Mouse (Mus musculus) kidney, postnatal 0 days (tissue): ENCODE measurements around the gene Dnah11. TPM values are rescaled to one million over a fixed set of nuclear protein-coding genes. Genes with fewer than 3 reads are reported as not detected.

Experiments used
- ATAC-seq: fragments of 200-750 bp; cut with Nextera tagmentation; replicated peaks from 2 replicates; pipeline ENCODE4 v1.8.0; 2017; ENCODE audit warnings: low read depth, moderate number of reproducible peaks, moderate TSS enrichment, moderate library complexity; ENCODE audit not compliant: low FRiP score
- DNase-seq: peaks from one replicate; pipeline ENCODE4 v3.0.0-alpha.2; 2016; ENCODE audit warnings: low spot score
- H3K27ac ChIP-seq: fragments of 300-500 bp; sonication (generic); 2 replicates; pipeline ENCODE4 v1.5.1; 2014; ENCODE audit warnings: mild to moderate bottlenecking
- H3K27me3 ChIP-seq: fragments of 300-500 bp; sonication (generic); 2 replicates; pipeline ENCODE4 v1.6.1; 2014; ENCODE audit warnings: low read length, mixed read lengths; ENCODE audit not compliant: insufficient read depth
- H3K36me3 ChIP-seq: fragments of 300-500 bp; sonication (generic); 2 replicates; pipeline ENCODE4 v1.6.1; 2014; ENCODE audit warnings: low read length, mixed read lengths; ENCODE audit not compliant: insufficient read depth
- H3K4me1 ChIP-seq: fragments of 300-500 bp; sonication (generic); replicated peaks from 2 replicates; pipeline ENCODE4 v1.6.1; 2014; ENCODE audit warnings: antibody characterized with exemption, low read length, mixed read lengths; ENCODE audit not compliant: insufficient read depth
- H3K4me2 ChIP-seq: fragments of 300-500 bp; sonication (generic); 2 replicates; pipeline ENCODE4 v1.6.1; 2014; ENCODE audit warnings: mild to moderate bottlenecking, low read length, moderate library complexity, mixed read lengths
- H3K4me3 ChIP-seq: fragments of 300-500 bp; sonication (generic); replicated peaks from 2 replicates; pipeline ENCODE4 v1.5.1; 2014; ENCODE audit warnings: low read depth, low read length
- H3K9ac ChIP-seq: fragments of 300-500 bp; sonication (generic); 2 replicates; pipeline ENCODE4 v1.6.1; 2014; ENCODE audit warnings: low read depth, low read length
- H3K9me3 ChIP-seq: fragments of 300-500 bp; sonication (generic); replicated peaks from 2 replicates; pipeline ENCODE4 v1.6.1; 2016; ENCODE audit warnings: low read length, inconsistent platforms, mixed read lengths
- CTCF ChIP-seq: IDR thresholded peaks from 2 replicates; pipeline ENCODE4 v1.5.1; 2016; ENCODE audit warnings: antibody characterized with exemption, low read depth, mild to moderate bottlenecking, moderate library complexity
- WGBS: fragments of 180-500 bp; shearing (Covaris S2); extraction: QIAGEN DNeasy Blood & Tissue Kit; methylation state at CpG from one replicate; pipeline ENCODE4 v1.1.7; 2014; 5-methylcytosine and 5-hydroxymethylcytosine counted together
- polyA plus RNA-seq: library from polyadenylated mRNA; unstranded; fragments of >200 nt; fragmentation: Nextera tagmentation; extraction: Ambion mirVana; gene quantifications from 2 replicates; pipeline ENCODE4 v1.2.1, GENCODE M21; 2015

Dnah11 gene
- polyA plus RNA-seq, 1 experiment from 2014 or later, result 1.3 TPM

DNA sequence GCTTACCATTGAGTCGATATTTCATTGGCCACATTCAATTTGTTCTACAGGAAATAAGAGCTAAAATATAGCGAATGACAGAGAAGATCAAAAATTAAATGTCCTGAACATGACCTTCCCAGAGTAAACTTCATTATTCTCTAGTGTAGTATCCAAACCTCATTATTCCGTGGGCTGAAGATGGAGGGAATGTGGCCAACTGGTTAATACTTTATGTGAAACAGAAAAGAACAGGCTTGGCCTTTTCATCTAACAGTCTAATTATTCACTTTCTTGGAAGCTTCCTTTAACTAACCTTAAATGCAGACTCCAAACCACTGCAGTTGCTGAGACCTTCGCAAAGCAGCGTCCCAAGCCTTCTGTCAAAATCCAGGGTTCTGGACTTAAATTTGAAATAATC, 41.9 kb downstream of the Dnah11 start:
- TF ChIP-seq CTCF, result no peak
- H3K27me3 ChIP-seq, result no peaks in the 10 kb centered on the region
- no peaks in the 10 kb centered on the region for H3K9me3 ChIP-seq
- ATAC-seq, result no peak
- no peak overlapping the region for H3K4me2 ChIP-seq
- no peak for DNase-seq
- no peak overlapping the region for H3K27ac ChIP-seq
- H3K4me1 ChIP-seq, result no peaks in the 10 kb centered on the region
- H3K9ac ChIP-seq, result no peak overlapping the region
- H3K4me3 ChIP-seq, result no peak overlapping the region
- WGBS, result 87% methylated on average over 5 of the region's 5 CpGs
- H3K36me3 ChIP-seq, result no peaks in the 10 kb centered on the region

DNA sequence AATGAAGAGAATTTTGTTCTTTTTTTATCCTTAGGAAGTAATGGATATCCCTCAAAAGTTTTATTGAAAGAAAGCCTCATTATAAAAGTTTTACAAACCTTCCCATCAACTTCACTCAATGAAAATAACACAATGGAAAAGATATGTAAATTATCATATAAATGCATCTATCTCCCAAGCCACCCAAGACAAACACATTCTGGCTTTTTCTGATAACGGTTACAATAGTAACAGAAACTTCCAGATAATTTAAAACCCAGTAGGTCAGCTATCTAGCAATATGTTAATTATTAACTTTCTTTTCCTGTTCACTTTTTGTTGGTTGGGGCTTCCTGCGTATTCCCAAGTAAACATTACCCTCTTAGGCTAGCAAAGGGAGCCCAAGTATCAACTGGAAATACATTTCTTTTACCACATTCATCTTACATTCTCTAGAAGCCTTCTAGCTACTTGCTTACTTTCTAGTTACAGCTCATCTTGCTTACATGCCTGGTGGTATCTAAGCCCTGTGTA, 51.3 kb downstream of the Dnah11 start:
- Histone ChIP-seq H3K4me3 (no peak overlapping the region), H3K4me1 (no peaks in the 10 kb centered on the region), H3K4me2 (no peak overlapping the region), H3K9ac (no peak overlapping the region), H3K36me3 (no peaks in the 10 kb centered on the region), H3K9me3 (no peaks in the 10 kb centered on the region), H3K27me3 (no peaks in the 10 kb centered on the region), H3K27ac (no peak overlapping the region)
- ATAC-seq (no peak), DNase-seq (no peak)
- 60% methylated on average over 2 of the region's 2 CpGs for WGBS
- TF ChIP-seq CTCF, result no peak

DNA sequence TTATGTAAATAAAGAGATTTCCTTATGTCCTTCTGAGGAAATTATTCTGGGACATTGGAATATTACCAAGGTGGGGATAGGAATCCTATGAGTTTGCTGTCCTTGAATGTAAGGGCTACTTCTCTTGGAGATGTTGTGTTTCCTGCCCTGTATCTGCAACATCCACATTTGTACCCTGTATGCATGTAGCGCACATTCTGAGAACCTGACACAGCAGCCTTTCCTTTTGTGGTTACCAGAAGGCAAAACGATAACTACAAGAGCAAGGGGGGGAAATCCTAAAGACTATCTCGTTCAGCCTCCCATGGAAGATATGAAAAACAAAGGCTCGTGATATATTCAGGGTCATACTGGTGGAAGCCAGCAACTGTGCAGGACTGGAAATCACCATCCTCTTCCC, 70.7 kb downstream of the Dnah11 start:
- no peaks in the 10 kb centered on the region for H3K9me3 ChIP-seq
- WGBS, result 81% methylated on average over 4 of the region's 4 CpGs
- DNase-seq (no peak), ATAC-seq (no peak)
- no peaks in the 10 kb centered on the region for H3K27me3 ChIP-seq
- H3K27ac ChIP-seq, result no peak overlapping the region
- H3K4me2 ChIP-seq, result no peak overlapping the region
- H3K4me3 ChIP-seq, result no peak overlapping the region
- H3K4me1 ChIP-seq, result no peaks in the 10 kb centered on the region
- no peak overlapping the region for H3K9ac ChIP-seq
- H3K36me3 ChIP-seq, result no peaks in the 10 kb centered on the region
- TF ChIP-seq CTCF, result no peak

DNA sequence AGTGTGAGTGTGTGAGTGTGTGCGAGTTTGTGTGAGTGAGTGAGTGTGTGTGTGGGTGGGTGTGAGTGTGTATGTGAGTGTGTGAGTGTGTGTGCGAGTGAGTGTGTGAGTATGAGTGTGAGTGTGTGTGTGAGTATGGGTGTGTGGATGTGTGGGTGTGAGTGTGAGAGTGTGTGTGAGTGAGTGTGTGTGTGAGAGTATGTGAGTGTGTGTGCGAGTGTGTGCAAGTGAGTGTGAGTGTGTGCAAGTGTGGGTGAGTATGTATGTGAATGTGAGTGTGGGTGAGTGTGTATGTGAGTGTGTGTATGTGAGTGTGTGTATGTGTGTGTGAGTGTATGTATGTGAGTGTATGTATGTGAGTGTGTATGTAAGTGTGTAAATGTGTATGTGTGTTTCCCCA, 79.2 kb downstream of the Dnah11 start:
- H3K36me3 ChIP-seq, result no peaks in the 10 kb centered on the region
- H3K9ac ChIP-seq, result no peak overlapping the region
- H3K4me1 ChIP-seq, result no peaks in the 10 kb centered on the region
- no peaks in the 10 kb centered on the region for H3K9me3 ChIP-seq
- TF ChIP-seq CTCF, result no peak
- WGBS, result 96% methylated on average over 3 of the region's 3 CpGs
- DNase-seq, result no peak
- no peak overlapping the region for H3K4me2 ChIP-seq
- ATAC-seq, result no peak
- H3K4me3 ChIP-seq, result no peak overlapping the region
- H3K27me3 ChIP-seq, result no peaks in the 10 kb centered on the region
- H3K27ac ChIP-seq, result no peak overlapping the region

DNA sequence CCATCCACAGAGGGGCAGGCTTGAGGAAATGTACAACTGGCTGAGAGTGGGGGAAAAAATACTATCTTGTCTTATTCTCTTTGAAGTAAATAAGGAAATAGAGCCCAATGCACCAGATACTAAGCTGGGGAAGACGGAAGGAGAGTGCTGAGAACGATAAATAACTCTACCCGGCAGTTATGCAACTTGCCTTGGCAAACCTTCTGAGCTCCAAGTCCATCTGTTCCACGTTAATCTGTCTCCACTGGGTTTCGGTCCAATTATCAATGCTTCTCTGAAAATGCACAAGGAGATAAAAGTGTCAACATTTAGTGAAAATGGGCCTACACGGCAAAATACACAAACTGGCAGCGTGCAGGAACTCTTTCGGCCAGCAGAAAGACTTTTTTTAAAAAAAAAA, 86.2 kb downstream of the Dnah11 start:
- Histone ChIP-seq H3K36me3 (no peaks in the 10 kb centered on the region), H3K4me2 (no peak overlapping the region), H3K4me1 (no peaks in the 10 kb centered on the region), H3K9me3 (no peaks in the 10 kb centered on the region), H3K27ac (no peak overlapping the region), H3K4me3 (no peak overlapping the region), H3K27me3 (no peaks in the 10 kb centered on the region), H3K9ac (no peak overlapping the region)
- WGBS, result 58% methylated on average over 8 of the region's 8 CpGs
- no peak for TF ChIP-seq CTCF
- DNase-seq (no peak), ATAC-seq (no peak)

DNA sequence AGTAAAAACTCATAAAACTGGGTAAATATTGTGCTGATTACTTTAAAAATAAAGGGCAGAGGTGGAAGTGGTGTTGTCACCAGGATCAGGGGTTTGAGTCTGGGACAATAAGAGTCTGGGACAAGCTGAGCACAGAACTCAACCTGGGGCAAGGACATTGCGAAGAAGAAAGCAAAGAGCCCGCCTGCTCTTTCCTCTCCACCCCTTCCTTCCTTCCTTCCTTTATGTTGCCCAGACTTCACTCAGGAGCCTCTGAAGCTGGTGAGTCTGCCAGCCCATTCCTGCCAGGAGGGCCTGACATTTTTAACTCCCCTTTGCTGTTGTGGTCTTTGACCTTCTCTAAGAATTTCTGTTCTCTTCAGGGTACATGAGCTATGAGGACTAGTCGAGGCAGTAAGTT, 86.9 kb downstream of the Dnah11 start:
- TF ChIP-seq CTCF, result no peak
- ATAC-seq (no peak), DNase-seq (no peak)
- no peak overlapping the region for H3K27ac ChIP-seq
- H3K36me3 ChIP-seq, result no peaks in the 10 kb centered on the region
- no peaks in the 10 kb centered on the region for H3K4me1 ChIP-seq
- no peak overlapping the region for H3K4me2 ChIP-seq
- H3K27me3 ChIP-seq, result no peaks in the 10 kb centered on the region
- no peak overlapping the region for H3K9ac ChIP-seq
- 84% methylated on average over 3 of the region's 3 CpGs for WGBS
- H3K9me3 ChIP-seq, result no peaks in the 10 kb centered on the region
- H3K4me3 ChIP-seq, result no peak overlapping the region

DNA sequence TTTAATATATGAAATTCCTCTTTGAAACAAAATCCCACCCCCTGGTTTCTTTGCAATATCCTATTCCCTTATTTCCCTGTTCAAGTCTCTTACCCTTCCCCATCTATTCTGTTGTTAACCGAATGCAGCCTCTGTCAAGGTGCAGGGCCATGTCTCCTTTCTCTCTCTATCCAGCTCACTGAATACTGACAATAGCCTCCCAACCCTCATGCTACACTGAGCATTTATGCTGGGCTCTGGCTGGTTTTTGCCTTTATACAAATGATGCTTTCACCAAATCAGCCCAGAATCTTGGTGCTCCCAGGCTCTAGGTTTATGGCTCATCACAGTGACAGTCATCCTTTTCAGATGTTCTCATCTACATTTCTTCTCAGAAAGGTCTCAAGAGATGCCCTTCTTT, 91.1 kb downstream of the Dnah11 start:
- Histone ChIP-seq H3K36me3 (no peaks in the 10 kb centered on the region), H3K27ac (no peak overlapping the region), H3K4me2 (no peak overlapping the region), H3K9me3 (no peaks in the 10 kb centered on the region), H3K9ac (no peak overlapping the region), H3K4me1 (no peaks in the 10 kb centered on the region), H3K4me3 (no peak overlapping the region), H3K27me3 (no peaks in the 10 kb centered on the region)
- no peak for DNase-seq
- 75% methylated on average over 1 of the region's 1 CpGs for WGBS
- TF ChIP-seq CTCF, result no peak
- ATAC-seq, result no peak
